Mouse (Mus musculus): ENCODE results near the gene Eif2s3y. TPM values are rescaled to one million over a fixed set of nuclear protein-coding genes. Genes with fewer than 3 reads are reported as not detected.

Gene Eif2s3y
- polyA plus RNA-seq (2012; rRNA removed), result 0.11 and 104 TPM in 2 replicates

GRCm38 (mm10) chrY:1009882-1010751 is at the start of gene Eif2s3y:
Eif2s3y (plus strand) TSS chrY:1010543.
- DNase-seq (ENCODE audit: extremely low spot score in 1 of 2, low spot score in 1 of 2), result peak in 1 of 2 experiments; percentile 54

Other genes starting within 250 kb of the Eif2s3y start
- not detected in 2 replicates for gene Zfy1, start 213.1 kb upstream of the Eif2s3y start, polyA plus RNA-seq (2012; rRNA removed)
- gene Uba1y, start 191.9 kb upstream of the Eif2s3y start, polyA plus RNA-seq (2012; rRNA removed), result 1.6 TPM in 1 of 2 replicates, not detected in the other
- 21.4 TPM in 1 of 2 replicates, not detected in the other for gene Kdm5d, start 112.8 kb upstream of the Eif2s3y start, polyA plus RNA-seq (2012; rRNA removed)
- gene Uty, start 235.2 kb downstream of the Eif2s3y start, polyA plus RNA-seq (2012; rRNA removed), result 0.02 and 12.4 TPM in 2 replicates

Data from frontal cortex, adult 2 months (tissue).